In the genomic region with DNA sequence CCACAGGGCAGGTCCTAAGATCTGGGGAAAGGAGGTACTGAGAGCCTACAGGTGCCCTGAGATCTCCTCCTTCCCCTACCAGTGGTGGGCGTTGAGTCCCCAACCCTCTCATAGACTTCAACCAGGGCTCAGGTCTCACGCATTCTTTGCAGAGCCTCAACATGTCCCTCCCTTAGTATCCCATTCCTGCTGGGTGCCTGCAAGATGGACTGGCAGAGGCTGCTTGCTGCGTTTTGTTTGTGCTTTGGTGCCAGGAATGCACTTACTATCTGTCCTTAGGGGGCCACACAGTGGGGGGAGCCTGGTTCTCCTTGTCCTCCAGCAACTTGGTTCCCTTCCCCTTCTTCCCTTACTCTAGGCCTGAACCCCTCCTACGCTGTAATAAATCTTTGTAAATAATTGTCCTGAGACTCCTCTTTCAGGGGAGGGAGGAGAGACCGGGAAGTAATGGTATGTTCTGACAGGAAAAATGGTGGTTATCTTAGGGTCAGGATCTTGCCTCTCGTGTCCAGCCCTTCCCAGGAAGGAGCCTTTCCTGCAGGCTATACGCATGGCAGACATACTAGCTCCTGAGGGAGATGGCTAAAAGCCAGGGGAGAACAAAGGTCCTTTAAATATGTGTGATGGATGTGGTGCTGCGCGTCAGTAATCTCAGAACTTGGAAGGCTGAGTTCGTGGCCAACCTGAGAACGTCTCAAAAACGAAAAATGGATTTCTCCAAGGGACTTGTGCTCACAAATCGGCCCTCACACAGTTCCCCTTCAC, we compare ENCODE assay signal across 7 mouse cellular contexts. TPM values are rescaled to one million over a fixed set of nuclear protein-coding genes. Genes with fewer than 3 reads are reported as not detected.
DNase-seq lines count a peak whose midpoint lies in the region; ATAC-seq and TF ChIP-seq lines count a peak whose summit lies in the region.

No protein-coding gene starts in this region.

- H3K36me3 ChIP-seq in C2C12 (ENCODE audit: control insufficient read depth, insufficient read depth) (no peaks in the 10 kb centered on the region), E14TG2a.4 (ENCODE audit: insufficient read depth, low read length) (peaks cover 8% of the 10 kb centered on the region; the same call in 1 of the 2 replicates)
- 0 out of 2 replicates have a peak, but pooled peaks cover 5% of the 10 kb centered on the region for H3K36me3 ChIP-seq in heart, embryonic 14.5 days (ENCODE audit: control insufficient read depth, insufficient read depth, low read length)
- H3K36me3 ChIP-seq in liver, embryonic 14.5 days (replicated peaks; ENCODE audit: control insufficient read depth, insufficient read depth, low read depth) = no peaks in the 10 kb centered on the region
- no peaks in the 10 kb centered on the region for H3K36me3 ChIP-seq in stomach, embryonic 16.5 days (ENCODE audit: control insufficient read depth, insufficient read depth, low read length)

- WGBS in heart, embryonic 14.5 days = 11% methylated on average over 13 of the region's 13 CpGs
- 12% methylated on average over 13 of the region's 13 CpGs for WGBS in liver, embryonic 14.5 days (ENCODE audit: insufficient replicate concordance)
- WGBS in stomach, embryonic 16.5 days = 5% methylated on average over 13 of the region's 13 CpGs

- ATAC-seq in heart, embryonic 14.5 days (ENCODE audit: insufficient number of reproducible peaks, insufficient read depth, low FRiP score, low read depth) = no peak
- peak; percentile 7; the same call in 1 of the 2 replicates for ATAC-seq in liver, embryonic 14.5 days (ENCODE audit: insufficient read depth)
- ATAC-seq in stomach, embryonic 16.5 days (ENCODE audit: insufficient read depth, low FRiP score) = no peak; the same call in 1 of the 2 replicates
- ATAC-seq in cerebellum, adult (ENCODE audit: insufficient number of reproducible peaks, low FRiP score, low TSS enrichment) = no peak

- TF ChIP-seq CTCF in C2C12 (IDR thresholded peaks at IDR 0.05; ENCODE audit: control insufficient read depth, insufficient read depth, insufficient read length) (no peak), E14TG2a.4 (conservative IDR thresholded peaks at IDR 0.05; ENCODE audit: low read length) (no peak)
- TF ChIP-seq CTCF in liver, embryonic 14.5 days (IDR thresholded peaks at IDR 0.05; ENCODE audit: low read depth) = no peak

- H3ac ChIP-seq in C2C12 (ENCODE audit: control insufficient read depth, insufficient read length, low read depth) = peak overlapping the region; percentile 38

- DNase-seq in liver, embryonic 14.5 days (ENCODE audit: low read depth in 3 of 3, low spot score in 3 of 3) = no peak
- no peak for DNase-seq in right cerebral cortex, postnatal 10 days (ENCODE audit: low spot score in 2 of 2)

- no peaks in the 10 kb centered on the region for H3K9me3 ChIP-seq in E14TG2a.4 (ENCODE audit: low read length)
- H3K9me3 ChIP-seq in heart, embryonic 14.5 days (ENCODE audit: control insufficient read depth, low read length) = no peaks in the 10 kb centered on the region
- no peaks in the 10 kb centered on the region for H3K9me3 ChIP-seq in liver, embryonic 14.5 days (ENCODE audit: control insufficient read depth, low read length)
- H3K9me3 ChIP-seq in stomach, embryonic 16.5 days (replicated peaks; ENCODE audit: control insufficient read depth, low read length) = no peaks in the 10 kb centered on the region

- TF ChIP-seq EP300 in liver, embryonic 14.5 days (IDR thresholded peaks at IDR 0.05; ENCODE audit: low read depth) = no peak

- peaks cover 43% of the 10 kb centered on the region for H3K79me2 ChIP-seq in C2C12 (ENCODE audit: control insufficient read depth, insufficient read depth)

- H3K27ac ChIP-seq in heart, embryonic 14.5 days (replicated peaks in 1 of 2; ENCODE audit: control insufficient read depth in 1 of 2, insufficient read depth in 1 of 2, low read depth in 2 of 2, low read length in 2 of 2) = peak overlapping the region; percentile 91
- peak overlapping the region; percentile 41 for H3K27ac ChIP-seq in liver, embryonic 14.5 days
- H3K27ac ChIP-seq in stomach, embryonic 16.5 days (ENCODE audit: low read length) = peak overlapping the region; percentile 94

- H3K4me3 ChIP-seq in C2C12 (ENCODE audit: insufficient read depth, poor library complexity, severe bottlenecking) = peak overlapping the region; percentile 64
- H3K4me3 ChIP-seq in E14TG2a.4 (replicated peaks; ENCODE audit: low read length) = peak overlapping the region; percentile 87
- peak overlapping the region; percentile 50 to 65 for H3K4me3 ChIP-seq in heart, embryonic 14.5 days (ENCODE audit: control insufficient read depth in 1 of 2, insufficient read depth in 1 of 2, low read depth in 1 of 2, low read length in 2 of 2)
- peak overlapping the region; percentile 78 to 90 for H3K4me3 ChIP-seq in liver, embryonic 14.5 days (ENCODE audit: insufficient read depth in 1 of 2, low read depth in 2 of 2, low read length in 2 of 2)
- H3K4me3 ChIP-seq in stomach, embryonic 16.5 days (replicated peaks; ENCODE audit: low read length) = peak overlapping the region; percentile 80

- peak overlapping the region; percentile 76 for H3K4me2 ChIP-seq in heart, embryonic 14.5 days (ENCODE audit: low read length)
- H3K4me2 ChIP-seq in liver, embryonic 14.5 days (ENCODE audit: low read depth) = peak overlapping the region; percentile 80
- peak overlapping the region; percentile 73 for H3K4me2 ChIP-seq in stomach, embryonic 16.5 days (ENCODE audit: low read depth, low read length)

- H3K4me1 ChIP-seq in E14TG2a.4 (replicated peaks; ENCODE audit: low read depth, low read length) = peaks cover 83% of the 10 kb centered on the region
- peaks cover 18 to 40% of the 10 kb centered on the region in 2 experiments for H3K4me1 ChIP-seq in heart, embryonic 14.5 days (ENCODE audit: control insufficient read depth in 2 of 2, insufficient read depth in 2 of 2, low read length in 2 of 2)
- peaks cover 9 to 19% of the 10 kb centered on the region in 2 experiments for H3K4me1 ChIP-seq in liver, embryonic 14.5 days (replicated peaks; ENCODE audit: control insufficient read depth in 2 of 2, insufficient read depth in 2 of 2, low read length in 1 of 2)
- H3K4me1 ChIP-seq in stomach, embryonic 16.5 days (ENCODE audit: control insufficient read depth, insufficient read depth, low read length) = peaks cover 33% of the 10 kb centered on the region

- H3K9ac ChIP-seq in heart, embryonic 14.5 days (ENCODE audit: low read length) = peak overlapping the region; percentile 78
- H3K9ac ChIP-seq in liver, embryonic 14.5 days (replicated peaks) = peak overlapping the region; percentile 67
- H3K9ac ChIP-seq in stomach, embryonic 16.5 days (ENCODE audit: low read length) = peak overlapping the region; percentile 64

- H3K27me3 ChIP-seq in C2C12 (ENCODE audit: control insufficient read depth, insufficient read depth, insufficient read length) (peaks cover 4% of the 10 kb centered on the region), E14TG2a.4 (ENCODE audit: insufficient read depth, low read length) (peaks cover 23% of the 10 kb centered on the region)
- peaks cover 3% of the 10 kb centered on the region; the same call in 1 of the 2 replicates for H3K27me3 ChIP-seq in heart, embryonic 14.5 days (ENCODE audit: control insufficient read depth, insufficient read depth, low read length)
- peaks cover 4% of the 10 kb centered on the region for H3K27me3 ChIP-seq in liver, embryonic 14.5 days (ENCODE audit: control insufficient read depth, insufficient read depth, low read length)
- no peaks in the 10 kb centered on the region for H3K27me3 ChIP-seq in stomach, embryonic 16.5 days (ENCODE audit: control insufficient read depth, insufficient read depth, low read length)

- H3K79me3 ChIP-seq in C2C12 (ENCODE audit: low read depth) = peaks cover 22% of the 10 kb centered on the region

TF ChIP-seq in C2C12, 6 proteins besides CTCF, POLR2A, EP300 and RAD21 (continues in another document):
- TF ChIP-seq MYOG (IDR thresholded peaks at IDR 0.05; ENCODE audit: control insufficient read depth, extremely low read depth, insufficient read length) (no peak), CEBPB (IDR thresholded peaks at IDR 0.05; ENCODE audit: low read depth) (no peak), FOSL1 (IDR thresholded peaks at IDR 0.05; ENCODE audit: insufficient read depth, low read length, poor library complexity, severe bottlenecking) (no peak)

RNA-seq across cellular contexts. Expression of a gene that starts 0.6 kb away (rescaled TPM):
- 28.3 TPM for polyA plus RNA-seq in C2C12 (2012; fragmentation: generic; extraction: Trizol)
- 33.1 and 35.4 TPM in 2 replicates for polyA plus RNA-seq in heart, embryonic 14.5 days (2014; fragmentation: Nextera tagmentation; extraction: Ambion mirVana)
- polyA plus RNA-seq in liver, embryonic 14.5 days (2012; rRNA removed) = 15.7 and 16.8 TPM in 2 replicates
- 11.6 and 11.9 TPM in 2 replicates for polyA plus RNA-seq in liver, embryonic 14.5 days (2014; fragmentation: Nextera tagmentation; extraction: Ambion mirVana)
- 43.9 and 51.8 TPM in 2 replicates for polyA plus RNA-seq in stomach, embryonic 16.5 days (2015; fragmentation: Nextera tagmentation; extraction: Ambion mirVana)

RNA-seq across cellular contexts. Expression of a gene that starts 9.4 kb away (rescaled TPM):
- polyA plus RNA-seq in C2C12 (2012; fragmentation: generic; extraction: Trizol) = 0.28 TPM
- polyA plus RNA-seq in heart, embryonic 14.5 days (2014; fragmentation: Nextera tagmentation; extraction: Ambion mirVana) = 42.2 and 48.3 TPM in 2 replicates
- 0.04 and 0.21 TPM in 2 replicates for polyA plus RNA-seq in liver, embryonic 14.5 days (2012; rRNA removed)
- polyA plus RNA-seq in liver, embryonic 14.5 days (2014; fragmentation: Nextera tagmentation; extraction: Ambion mirVana) = 0.17 and 0.19 TPM in 2 replicates
- 18.7 and 20.3 TPM in 2 replicates for polyA plus RNA-seq in stomach, embryonic 16.5 days (2015; fragmentation: Nextera tagmentation; extraction: Ambion mirVana)

RNA-seq across cellular contexts. Expression of a gene that starts 26.0 kb away (rescaled TPM):
- 0.13 TPM for polyA plus RNA-seq in C2C12 (2012; fragmentation: generic; extraction: Trizol)
- 169 and 178 TPM in 2 replicates for polyA plus RNA-seq in heart, embryonic 14.5 days (2014; fragmentation: Nextera tagmentation; extraction: Ambion mirVana)
- 0.03 TPM in 1 of 2 replicates, not detected in the other for polyA plus RNA-seq in liver, embryonic 14.5 days (2012; rRNA removed)
- not detected in 2 replicates for polyA plus RNA-seq in liver, embryonic 14.5 days (2014; fragmentation: Nextera tagmentation; extraction: Ambion mirVana)
- 0.57 and 9.3 TPM in 2 replicates for polyA plus RNA-seq in stomach, embryonic 16.5 days (2015; fragmentation: Nextera tagmentation; extraction: Ambion mirVana)

RNA-seq across cellular contexts. Expression of a gene that starts 28.1 kb away (rescaled TPM):
- polyA plus RNA-seq in C2C12 (2012; fragmentation: generic; extraction: Trizol) = not detected
- not detected in 2 replicates for polyA plus RNA-seq in heart, embryonic 14.5 days (2014; fragmentation: Nextera tagmentation; extraction: Ambion mirVana)
- 0.18 TPM in 1 of 2 replicates, not detected in the other for polyA plus RNA-seq in liver, embryonic 14.5 days (2012; rRNA removed)
- not detected in 2 replicates for polyA plus RNA-seq in liver, embryonic 14.5 days (2014; fragmentation: Nextera tagmentation; extraction: Ambion mirVana)
- polyA plus RNA-seq in stomach, embryonic 16.5 days (2015; fragmentation: Nextera tagmentation; extraction: Ambion mirVana) = 0.06 TPM in 1 of 2 replicates, not detected in the other

RNA-seq across cellular contexts. Expression of a gene that starts 28.7 kb away (rescaled TPM):
- 0.04 TPM for polyA plus RNA-seq in C2C12 (2012; fragmentation: generic; extraction: Trizol)
- polyA plus RNA-seq in heart, embryonic 14.5 days (2014; fragmentation: Nextera tagmentation; extraction: Ambion mirVana) = 0.70 and 0.86 TPM in 2 replicates
- polyA plus RNA-seq in liver, embryonic 14.5 days (2012; rRNA removed) = not detected in 2 replicates
- polyA plus RNA-seq in liver, embryonic 14.5 days (2014; fragmentation: Nextera tagmentation; extraction: Ambion mirVana) = not detected in 2 replicates
- 0.15 TPM in 1 of 2 replicates, not detected in the other for polyA plus RNA-seq in stomach, embryonic 16.5 days (2015; fragmentation: Nextera tagmentation; extraction: Ambion mirVana)

Comparison
In these comparisons a context has a peak if more than half of its experiments do, and no peak if none do; other contexts are left out.
1. H3K27ac ChIP-seq: peak in every context shown above with its lines; median percentile 94 in stomach, embryonic 16.5 days; 91 in heart, embryonic 14.5 days; 41 in liver, embryonic 14.5 days.
2. RNA of a gene that starts 9.4 kb away (polyA plus RNA-seq): 42.2 to 48.3 TPM in heart, embryonic 14.5 days and 18.7 to 20.3 TPM in stomach, embryonic 16.5 days; 0.28 TPM in C2C12 (single experiment) and 0.04 to 0.21 TPM in liver, embryonic 14.5 days; every median in the first group is over 10 times any median in the second.
3. RNA of a gene that starts 26.0 kb away (polyA plus RNA-seq): 169 to 178 TPM in heart, embryonic 14.5 days; 0.57 to 9.3 TPM in stomach, embryonic 16.5 days, 0.13 TPM in C2C12 (single experiment) and 0.03 TPM in liver, embryonic 14.5 days; every median in the first group is over 10 times any median in the second.
4. Peak in every context shown above with its lines, with median percentiles within 50 percentile points of each other: H3K4me3 ChIP-seq, H3K4me2 ChIP-seq and H3K9ac ChIP-seq.